Mouse (Mus musculus): Measurements from ENCODE around the gene Jmjd8.

DNA sequence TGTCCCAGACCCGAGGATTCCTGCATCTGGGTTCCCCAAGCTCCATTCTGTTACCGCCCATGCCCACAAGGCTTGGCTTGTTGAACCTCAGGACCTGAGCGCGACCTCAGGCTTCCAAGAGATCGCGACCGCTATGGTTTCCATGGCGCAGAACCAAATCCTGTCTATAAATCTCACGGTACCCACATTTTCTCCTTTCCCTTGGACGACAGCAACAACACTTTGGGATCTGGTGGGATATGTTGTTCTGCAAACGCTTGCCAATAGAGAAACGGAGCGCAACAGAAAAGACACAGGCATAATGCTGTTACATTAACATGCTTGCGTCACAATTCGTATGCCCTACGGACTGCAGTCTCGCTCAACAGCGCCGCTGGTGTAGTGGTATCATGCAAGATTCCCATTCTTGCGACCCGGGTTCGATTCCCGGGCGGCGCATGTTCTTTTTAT is 46.1 kb downstream of the Jmjd8 start, which contains the start of gene Mettl26:
- no peak for TF ChIP-seq POLR2A (IDR thresholded peaks at IDR 0.05; ENCODE audit: low read depth, low read length)
- TF ChIP-seq CTCF (IDR thresholded peaks at IDR 0.05; ENCODE audit: extremely low read depth, insufficient read length, insufficient replicate concordance, low read depth, low read length): no peak

All from small intestine, adult 2 months (tissue).